Mouse (Mus musculus) frontal cortex, postnatal 36 days (tissue): ENCODE data around the gene Sox11.
A peak's percentile ranks its signal among the peaks of the same experiment; 100 is the strongest.

Experiments
- DNase-seq, 2 experiments: peaks; one replicate each; pipeline ENCODE4 v3.0.0; 2022; ENCODE audit warnings: low spot score in 2 of 2

Gene Sox11

GRCm38 (mm10) chr12:27341871-27342690 lies at the start of gene Sox11:
TSS of gene Sox11 (minus strand) at chr12:27342574.
- peak; percentile 55 to 70 for DNase-seq

- DNase-seq, result no peak
Observed at GRCm38 (mm10) chr12:27391652-27392305, 49.4 kb upstream of the Sox11 start.

GRCm38 (mm10) chr12:27390439-27390838 lies 48.1 kb upstream of the Sox11 start:
- no peak for DNase-seq

GRCm38 (mm10) chr12:27389429-27389828 lies 47.1 kb upstream of the Sox11 start:
- no peak for DNase-seq

- no peak for DNase-seq
Observed at GRCm38 (mm10) chr12:27372505-27372904, 30.1 kb upstream of the Sox11 start.

- no peak for DNase-seq
Observed at GRCm38 (mm10) chr12:27370756-27371155, 28.4 kb upstream of the Sox11 start.

- DNase-seq, result no peak
Observed at GRCm38 (mm10) chr12:27367476-27367875, 25.1 kb upstream of the Sox11 start.

- DNase-seq, result no peak
Observed at GRCm38 (mm10) chr12:27363840-27364640, 21.7 kb upstream of the Sox11 start.

GRCm38 (mm10) chr12:27357076-27357637 lies 14.8 kb upstream of the Sox11 start:
- DNase-seq, result no peak

GRCm38 (mm10) chr12:27356571-27356970 lies 14.2 kb upstream of the Sox11 start:
- no peak for DNase-seq

- DNase-seq, result no peak
Observed at GRCm38 (mm10) chr12:27343606-27344410, 1.4 kb upstream of the Sox11 start.

- DNase-seq, result peak; percentile 93 to 95
Observed at GRCm38 (mm10) chr12:27342691-27343605, 574 bp upstream of the Sox11 start.

GRCm38 (mm10) chr12:27341130-27341870 lies 1.1 kb downstream of the Sox11 start:
- DNase-seq, result peak; percentile 71

- DNase-seq, result no peak
Observed at GRCm38 (mm10) chr12:27340451-27341035, 1.8 kb downstream of the Sox11 start.

- peak; percentile 69 to 72 for DNase-seq
Observed at GRCm38 (mm10) chr12:27339171-27339751, 3.1 kb downstream of the Sox11 start.

- peak; percentile 56 to 66 for DNase-seq
Observed at GRCm38 (mm10) chr12:27338721-27339170, 3.6 kb downstream of the Sox11 start.

GRCm38 (mm10) chr12:27338116-27338515 lies 4.3 kb downstream of the Sox11 start:
- peak in 1 of 2 experiments; percentile 64 for DNase-seq

GRCm38 (mm10) chr12:27337482-27337881 lies 4.9 kb downstream of the Sox11 start:
- DNase-seq, result no peak
